Mouse (Mus musculus): ENCODE results near the gene Mst1r. TPM values are rescaled to one million over a fixed set of nuclear protein-coding genes. Genes with fewer than 3 reads are reported as not detected.

The Mst1r gene
- polyA plus RNA-seq, 1 experiment from 2014 or later = 2.1 TPM

GRCm38 (mm10) chr9:107935374-107935773, 28.7 kb downstream of the Mst1r start, which contains the start of gene Camkv:
Gene Camkv, plus strand, starts transcription at chr9:107935674.
- Histone ChIP-seq H3K36me3 (no peaks in the 10 kb centered on the region), H3K27me3 (peaks cover 58% of the 10 kb centered on the region), H3K27ac (no peak within 1 kb of the TSS), H3K4me3 (peak within 1 kb of the TSS; percentile 50), H3K9ac (peak within 1 kb of the TSS; percentile 34), H3K4me1 (replicated peaks) (peaks cover 13% of the 10 kb centered on the region), H3K9me3 (replicated peaks) (no peaks in the 10 kb centered on the region), H3K4me2 (peak within 1 kb of the TSS; percentile 88)
- WGBS = 21% methylated on average over 3 of the region's 3 CpGs
- ATAC-seq (replicated peaks; ENCODE audit: insufficient number of reproducible peaks, insufficient read depth, low FRiP score, low read depth) = no peak

- Histone ChIP-seq H3K9ac (peak overlapping the region; percentile 34), H3K4me3 (peak overlapping the region; percentile 50), H3K36me3 (no peaks in the 10 kb centered on the region), H3K27me3 (peaks cover 58% of the 10 kb centered on the region), H3K4me1 (replicated peaks) (peaks cover 13% of the 10 kb centered on the region), H3K27ac (no peak overlapping the region), H3K9me3 (replicated peaks) (no peaks in the 10 kb centered on the region), H3K4me2 (peak overlapping the region; percentile 88)
- no peak for ATAC-seq (replicated peaks; ENCODE audit: insufficient number of reproducible peaks, insufficient read depth, low FRiP score, low read depth)
- 0% methylated on average over 41 of the region's 41 CpGs for WGBS
Observed at GRCm38 (mm10) chr9:107935790-107936214, 29.1 kb downstream of the Mst1r start.

GRCm38 (mm10) chr9:107936215-107936822, 29.6 kb downstream of the Mst1r start:
- peaks cover 61% of the 10 kb centered on the region for H3K27me3 ChIP-seq
- H3K4me3 ChIP-seq = peak overlapping the region; percentile 50
- peak overlapping the region; percentile 88 for H3K4me2 ChIP-seq
- WGBS = 3% methylated on average over 29 of the region's 29 CpGs
- ATAC-seq (replicated peaks; ENCODE audit: insufficient number of reproducible peaks, insufficient read depth, low FRiP score, low read depth) = peak; percentile 15; the same call in 1 of the 2 replicates
- no peaks in the 10 kb centered on the region for H3K9me3 ChIP-seq (replicated peaks)
- peak overlapping the region; percentile 34 for H3K9ac ChIP-seq
- no peak overlapping the region for H3K27ac ChIP-seq
- H3K4me1 ChIP-seq (replicated peaks) = peaks cover 13% of the 10 kb centered on the region
- no peaks in the 10 kb centered on the region for H3K36me3 ChIP-seq

- peak overlapping the region; percentile 88; the same call in 1 of the 2 replicates for H3K4me2 ChIP-seq
- WGBS = 25% methylated on average over 3 of the region's 3 CpGs
- no peaks in the 10 kb centered on the region for H3K36me3 ChIP-seq
- no peak overlapping the region for H3K9ac ChIP-seq
- no peaks in the 10 kb centered on the region for H3K9me3 ChIP-seq (replicated peaks)
- H3K4me1 ChIP-seq (replicated peaks) = peaks cover 13% of the 10 kb centered on the region
- no peak for ATAC-seq (replicated peaks; ENCODE audit: insufficient number of reproducible peaks, insufficient read depth, low FRiP score, low read depth)
- peaks cover 61% of the 10 kb centered on the region for H3K27me3 ChIP-seq
- H3K27ac ChIP-seq = no peak overlapping the region
- H3K4me3 ChIP-seq = no peak overlapping the region
Observed at GRCm38 (mm10) chr9:107936831-107937230, 30.2 kb downstream of the Mst1r start.

- Histone ChIP-seq H3K36me3 (no peaks in the 10 kb centered on the region), H3K4me3 (no peak overlapping the region), H3K27me3 (no peaks in the 10 kb centered on the region), H3K4me1 (replicated peaks) (peaks cover 15% of the 10 kb centered on the region), H3K9me3 (replicated peaks) (no peaks in the 10 kb centered on the region), H3K4me2 (no peak overlapping the region), H3K9ac (no peak overlapping the region), H3K27ac (no peak overlapping the region)
- 79% methylated on average over 31 of the region's 31 CpGs for WGBS
- ATAC-seq (replicated peaks; ENCODE audit: insufficient number of reproducible peaks, insufficient read depth, low FRiP score, low read depth) = no peak
Observed at GRCm38 (mm10) chr9:107947241-107948194, 40.8 kb downstream of the Mst1r start.

GRCm38 (mm10) chr9:107949184-107949921, 42.7 kb downstream of the Mst1r start:
- H3K4me3 ChIP-seq = no peak overlapping the region
- H3K4me2 ChIP-seq = no peak overlapping the region
- no peaks in the 10 kb centered on the region for H3K36me3 ChIP-seq
- no peak for ATAC-seq (replicated peaks; ENCODE audit: insufficient number of reproducible peaks, insufficient read depth, low FRiP score, low read depth)
- WGBS = 78% methylated on average over 13 of the region's 13 CpGs
- H3K9me3 ChIP-seq (replicated peaks) = no peaks in the 10 kb centered on the region
- peaks cover 15% of the 10 kb centered on the region for H3K4me1 ChIP-seq (replicated peaks)
- H3K9ac ChIP-seq = no peak overlapping the region
- no peak overlapping the region for H3K27ac ChIP-seq
- H3K27me3 ChIP-seq = no peaks in the 10 kb centered on the region

GRCm38 (mm10) chr9:107949922-107950235, 43.2 kb downstream of the Mst1r start, which contains the start of gene Traip:
Gene Traip, plus strand, starts transcription at chr9:107950136.
- 93% methylated on average over 10 of the region's 10 CpGs for WGBS
- peak within 1 kb of the TSS; percentile 74 for H3K4me2 ChIP-seq
- H3K27ac ChIP-seq = peak within 1 kb of the TSS; percentile 62
- no peaks in the 10 kb centered on the region for H3K36me3 ChIP-seq
- no peak for ATAC-seq (replicated peaks; ENCODE audit: insufficient number of reproducible peaks, insufficient read depth, low FRiP score, low read depth)
- H3K4me3 ChIP-seq = peak within 1 kb of the TSS; percentile 74
- H3K9ac ChIP-seq = peak within 1 kb of the TSS; percentile 65
- H3K4me1 ChIP-seq (replicated peaks) = peaks cover 15% of the 10 kb centered on the region
- no peaks in the 10 kb centered on the region for H3K27me3 ChIP-seq
- H3K9me3 ChIP-seq (replicated peaks) = no peaks in the 10 kb centered on the region

- Histone ChIP-seq H3K4me3 (peak overlapping the region; percentile 74), H3K27ac (peak overlapping the region; percentile 62), H3K9ac (peak overlapping the region; percentile 65), H3K9me3 (replicated peaks) (no peaks in the 10 kb centered on the region), H3K27me3 (no peaks in the 10 kb centered on the region), H3K36me3 (no peaks in the 10 kb centered on the region), H3K4me2 (peak overlapping the region; percentile 74), H3K4me1 (replicated peaks) (peaks cover 15% of the 10 kb centered on the region)
- ATAC-seq (replicated peaks; ENCODE audit: insufficient number of reproducible peaks, insufficient read depth, low FRiP score, low read depth) = peak; percentile 87
- 16% methylated on average over 45 of the region's 45 CpGs for WGBS
Observed at GRCm38 (mm10) chr9:107950460-107951355, 44.0 kb downstream of the Mst1r start.

- Histone ChIP-seq H3K36me3 (peaks cover 10% of the 10 kb centered on the region; the same call in 1 of the 2 replicates), H3K4me2 (no peak overlapping the region), H3K9me3 (replicated peaks) (no peaks in the 10 kb centered on the region), H3K4me1 (replicated peaks) (peaks cover 10% of the 10 kb centered on the region), H3K27me3 (no peaks in the 10 kb centered on the region), H3K4me3 (no peak overlapping the region), H3K27ac (no peak overlapping the region), H3K9ac (0 out of 2 replicates have a peak overlapping the region, but pooled peaks have one; percentile 1)
- 63% methylated on average over 6 of the region's 6 CpGs for WGBS
- no peak for ATAC-seq (replicated peaks; ENCODE audit: insufficient number of reproducible peaks, insufficient read depth, low FRiP score, low read depth)
Observed at GRCm38 (mm10) chr9:107955613-107956289, 49.1 kb downstream of the Mst1r start.

- peaks cover 13% of the 10 kb centered on the region; the same call in 1 of the 2 replicates for H3K36me3 ChIP-seq
- H3K4me1 ChIP-seq (replicated peaks) = no peaks in the 10 kb centered on the region; the same call in 1 of the 2 replicates
- no peaks in the 10 kb centered on the region for H3K27me3 ChIP-seq
- no peak overlapping the region for H3K4me3 ChIP-seq
- H3K9ac ChIP-seq = no peak overlapping the region
- H3K9me3 ChIP-seq (replicated peaks) = no peaks in the 10 kb centered on the region
- no peak overlapping the region for H3K4me2 ChIP-seq
- WGBS = 64% methylated on average over 6 of the region's 6 CpGs
- no peak overlapping the region for H3K27ac ChIP-seq
- no peak for ATAC-seq (replicated peaks; ENCODE audit: insufficient number of reproducible peaks, insufficient read depth, low FRiP score, low read depth)
Observed at GRCm38 (mm10) chr9:107957141-107957540, 50.5 kb downstream of the Mst1r start.

Data from heart, embryonic 15.5 days (tissue).